Mouse (Mus musculus) midbrain, embryonic 10.5 days (tissue): ENCODE results near the gene Lnx1. TPM values are rescaled to one million over a fixed set of nuclear protein-coding genes. Genes with fewer than 3 reads are reported as not detected.
A peak's percentile ranks its signal among the peaks of the same experiment; 100 is the strongest.

Experiments
- DNase-seq: peaks from one replicate; pipeline ENCODE4 v3.0.0-alpha.2; 2017; ENCODE audit warnings: low spot score
- H3K27ac ChIP-seq: fragments of 300-500 bp; sonication (generic); replicated peaks from 2 replicates; pipeline ENCODE4 v1.5.1; 2016; ENCODE audit warnings: mild to moderate bottlenecking
- H3K27me3 ChIP-seq: fragments of 300-500 bp; sonication (generic); 2 replicates; pipeline ENCODE4 v1.6.1; 2016; ENCODE audit warnings: low read depth, mild to moderate bottlenecking; ENCODE audit not compliant: poor library complexity, severe bottlenecking
- H3K36me3 ChIP-seq: fragments of 300-500 bp; sonication (generic); 2 replicates; pipeline ENCODE4 v1.6.1; 2016; ENCODE audit warnings: mild to moderate bottlenecking, moderate library complexity
- H3K4me1 ChIP-seq: fragments of 300-500 bp; sonication (generic); 2 replicates; pipeline ENCODE4 v1.6.1; 2016
- H3K4me3 ChIP-seq: fragments of 300-500 bp; sonication (generic); 2 replicates; pipeline ENCODE4 v1.5.1; 2016; ENCODE audit warnings: mild to moderate bottlenecking, moderate library complexity
- H3K9me3 ChIP-seq: fragments of 300-500 bp; sonication (generic); replicated peaks from 2 replicates; pipeline ENCODE4 v1.6.1; 2016; ENCODE audit warnings: mild to moderate bottlenecking
- WGBS: fragments of 180-500 bp; shearing (Covaris S2); methylation state at CpG from one replicate; pipeline ENCODE4 v1.1.7; 2016; 5-methylcytosine and 5-hydroxymethylcytosine counted together
- polyA plus RNA-seq: library from polyadenylated mRNA; unstranded; fragments of >200 nt; fragmentation: Nextera tagmentation; extraction: Ambion mirVana; gene quantifications from 2 replicates; pipeline ENCODE4 v1.2.1, GENCODE M21; 2016

The Lnx1 gene
- 0.46 and 0.58 TPM in 2 replicates for polyA plus RNA-seq

DNA sequence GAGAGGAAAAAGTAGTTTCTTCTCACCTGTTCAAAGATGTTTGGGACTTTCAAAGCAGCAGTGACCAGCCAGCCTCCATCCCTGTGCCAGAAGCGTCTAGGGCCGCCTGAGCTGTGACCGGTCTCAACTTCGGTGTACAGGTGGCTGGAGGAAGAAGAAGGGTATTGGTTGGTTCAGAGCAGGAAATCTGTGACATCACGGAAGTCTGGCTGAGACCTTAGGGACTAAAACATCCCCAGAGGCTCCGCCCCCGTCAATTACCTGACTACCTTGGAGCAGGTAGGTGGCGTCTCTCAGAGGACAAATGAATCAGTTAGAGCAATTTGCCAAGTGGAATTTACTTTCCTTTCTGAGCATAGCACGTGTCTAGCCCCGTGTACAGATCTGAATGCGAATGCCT lies at the start of gene Lnx1:
TSS of gene Lnx1 (minus strand) at position 147 of the 400 bp plus-strand sequence.
- Histone ChIP-seq H3K27me3 (peaks cover 33% of the 10 kb centered on the region), H3K27ac (no peak within 1 kb of the TSS), H3K9me3 (no peaks in the 10 kb centered on the region), H3K36me3 (no peaks in the 10 kb centered on the region), H3K4me1 (peaks cover 20% of the 10 kb centered on the region), H3K4me3 (peak within 1 kb of the TSS; percentile 57)
- DNase-seq: no peak
- 53% methylated on average over 11 of the region's 11 CpGs for WGBS

DNA sequence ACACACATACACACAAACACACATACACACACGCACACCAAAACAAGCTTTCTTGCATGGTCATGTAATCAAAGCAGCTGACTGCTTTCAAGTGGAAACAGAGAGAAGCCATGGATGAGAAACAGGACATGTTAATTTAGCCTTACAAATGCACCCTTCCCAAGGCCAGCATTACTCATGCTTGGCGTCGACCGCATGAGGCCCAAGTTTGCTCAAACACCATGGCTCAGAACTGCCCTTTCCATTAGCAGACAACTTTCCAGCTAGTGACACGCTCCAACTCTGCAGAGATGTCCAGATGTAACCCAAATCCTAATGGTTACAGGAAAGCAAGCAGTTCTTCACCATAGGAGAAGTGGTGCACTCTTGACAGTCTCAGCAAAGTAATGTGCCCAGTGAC lies 47.8 kb upstream of the Lnx1 start:
- H3K4me3 ChIP-seq: no peak overlapping the region
- 89% methylated on average over 5 of the region's 5 CpGs for WGBS

DNA sequence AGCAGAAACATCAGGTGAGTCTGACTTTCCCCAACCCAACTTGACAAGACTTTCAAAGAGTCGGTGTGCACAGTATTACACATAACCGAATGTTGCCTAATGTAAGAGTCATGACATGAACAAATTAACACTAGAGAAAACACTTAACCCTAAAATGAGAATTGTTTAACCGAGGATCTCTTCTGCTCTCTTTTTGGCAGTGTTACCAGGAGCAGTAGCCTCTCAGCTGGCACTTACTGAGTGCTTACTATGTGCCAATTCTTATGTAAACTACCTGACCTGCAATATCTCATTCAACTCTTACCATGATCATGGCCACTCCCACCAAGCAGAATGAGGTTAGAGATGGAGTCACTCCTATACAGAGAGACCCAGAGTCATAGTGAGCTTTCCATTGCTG lies 44.8 kb upstream of the Lnx1 start:
- Histone ChIP-seq H3K4me1 (no peaks in the 10 kb centered on the region), H3K36me3 (no peaks in the 10 kb centered on the region), H3K27me3 (no peaks in the 10 kb centered on the region), H3K27ac (no peak overlapping the region), H3K4me3 (no peak overlapping the region), H3K9me3 (no peaks in the 10 kb centered on the region)
- DNase-seq: no peak
- 93% methylated on average over 3 of the region's 3 CpGs for WGBS

More for the DNA sequence above, 47.8 kb upstream of the Lnx1 start:
- Histone ChIP-seq H3K27ac (no peak overlapping the region), H3K36me3 (no peaks in the 10 kb centered on the region), H3K27me3 (no peaks in the 10 kb centered on the region), H3K9me3 (no peaks in the 10 kb centered on the region), H3K4me1 (no peaks in the 10 kb centered on the region)
- no peak for DNase-seq

DNA sequence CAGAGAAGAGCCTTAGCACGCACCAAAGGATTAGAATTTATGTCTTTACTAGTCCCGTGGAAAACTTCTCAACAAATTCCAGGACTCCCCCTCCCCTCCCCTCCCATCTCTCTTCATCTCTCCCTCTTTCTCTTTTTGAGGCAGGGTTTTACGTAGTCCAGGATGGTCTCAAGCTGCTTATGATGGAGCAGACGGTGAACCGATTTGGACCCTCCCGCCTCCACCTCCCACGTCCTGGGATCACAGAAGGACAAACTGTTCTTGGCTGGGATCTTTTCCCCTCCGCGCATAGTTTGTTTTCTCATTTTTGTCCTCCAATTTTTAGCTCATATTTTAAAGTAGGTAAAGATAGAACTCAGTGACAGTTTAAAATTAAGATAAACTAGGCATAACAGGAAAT lies 38.2 kb upstream of the Lnx1 start:
- 94% methylated on average over 9 of the region's 9 CpGs for WGBS
- no peaks in the 10 kb centered on the region for H3K9me3 ChIP-seq
- no peak for DNase-seq
- no peaks in the 10 kb centered on the region for H3K36me3 ChIP-seq
- H3K27me3 ChIP-seq: no peaks in the 10 kb centered on the region
- no peak overlapping the region for H3K4me3 ChIP-seq
- H3K4me1 ChIP-seq: peaks cover 8% of the 10 kb centered on the region; the same call in 1 of the 2 replicates
- no peak overlapping the region for H3K27ac ChIP-seq

DNA sequence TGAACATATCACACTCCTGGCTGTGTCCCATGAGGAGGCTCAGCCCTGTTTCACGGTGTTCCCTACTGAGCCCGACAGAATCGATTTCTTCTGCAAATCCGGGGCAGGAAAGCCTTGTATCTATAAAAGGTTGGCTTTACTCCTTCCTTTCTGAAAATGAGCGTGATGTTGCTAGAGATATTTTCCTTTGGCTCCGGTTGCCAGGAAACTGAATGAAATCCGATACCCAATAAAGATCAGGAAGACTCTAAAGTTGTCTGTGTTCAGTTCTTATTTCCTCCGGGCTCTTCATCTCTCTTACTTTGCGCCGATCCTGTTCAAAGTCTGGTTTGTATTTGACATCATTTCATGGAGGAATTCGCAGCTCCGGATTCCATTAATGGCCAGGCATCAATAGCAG lies 36.7 kb upstream of the Lnx1 start:
- Histone ChIP-seq H3K27ac (no peak overlapping the region), H3K4me1 (peaks cover 8% of the 10 kb centered on the region; the same call in 1 of the 2 replicates), H3K4me3 (no peak overlapping the region), H3K36me3 (no peaks in the 10 kb centered on the region), H3K27me3 (no peaks in the 10 kb centered on the region), H3K9me3 (no peaks in the 10 kb centered on the region)
- DNase-seq: no peak
- WGBS: 82% methylated on average over 12 of the region's 12 CpGs

DNA sequence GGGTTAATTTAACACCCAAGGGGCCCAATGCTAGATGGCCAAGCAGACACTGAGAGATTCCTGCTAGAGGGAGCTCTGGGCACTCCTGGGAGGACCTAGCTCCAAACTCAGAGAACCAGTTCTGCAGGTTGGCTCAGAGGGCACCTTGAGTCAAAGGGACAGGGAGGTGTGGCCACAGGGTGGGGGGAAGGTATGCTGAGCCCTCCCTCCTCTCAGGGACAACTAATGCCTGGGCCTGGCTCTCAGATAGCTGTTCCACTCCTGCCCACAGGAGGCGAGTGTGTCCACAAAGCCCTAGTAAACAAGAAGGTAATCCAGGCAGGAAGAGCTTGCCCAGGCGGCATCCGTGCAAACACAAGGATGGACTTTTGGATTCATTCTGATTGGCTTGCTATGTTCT lies 35.6 kb upstream of the Lnx1 start:
- 65% methylated on average over 3 of the region's 3 CpGs for WGBS
- H3K27ac ChIP-seq: no peak overlapping the region

DNA sequence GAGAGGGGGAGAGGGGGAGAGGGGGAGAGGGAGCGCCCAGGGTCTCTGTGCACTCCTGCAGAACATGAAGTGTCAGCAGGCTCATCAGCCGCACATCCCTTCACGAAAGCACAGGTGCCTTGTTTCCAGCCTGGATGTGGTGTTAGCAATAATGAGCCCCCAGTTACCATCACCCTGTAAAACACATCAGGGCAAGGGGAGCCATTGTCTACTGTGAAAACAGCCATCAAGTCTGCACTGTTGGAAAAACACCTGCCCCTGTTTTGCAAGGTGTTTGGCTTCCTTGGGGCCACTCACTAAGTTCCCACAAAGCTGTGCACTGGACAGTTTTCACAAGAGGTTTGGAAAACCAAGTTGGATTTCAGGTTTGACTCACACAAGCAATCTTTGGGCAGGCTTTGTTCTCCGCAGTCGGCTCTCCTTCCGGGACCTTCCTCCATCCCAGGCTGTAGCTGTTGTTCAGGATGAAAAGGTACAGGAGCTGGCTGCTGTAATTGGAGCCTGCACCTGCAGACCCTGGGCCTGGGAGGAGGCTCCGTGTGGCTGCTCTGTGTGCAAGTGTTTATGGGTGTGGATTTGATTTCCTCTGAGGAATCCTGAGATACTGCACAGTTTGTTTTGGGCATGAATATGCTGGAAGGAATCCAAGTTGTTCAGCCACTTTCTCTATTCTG lies 31.3 kb upstream of the Lnx1 start:
- H3K27ac ChIP-seq: no peak overlapping the region
- peaks cover 4% of the 10 kb centered on the region for H3K27me3 ChIP-seq
- peaks cover 5% of the 10 kb centered on the region; the same call in 1 of the 2 replicates for H3K4me1 ChIP-seq
- H3K4me3 ChIP-seq: no peak overlapping the region
- no peak for DNase-seq
- no peaks in the 10 kb centered on the region for H3K36me3 ChIP-seq
- H3K9me3 ChIP-seq: no peaks in the 10 kb centered on the region
- WGBS: 60% methylated on average over 7 of the region's 7 CpGs

More for the DNA sequence above, 35.6 kb upstream of the Lnx1 start:
- Histone ChIP-seq H3K27me3 (peaks cover 4% of the 10 kb centered on the region), H3K36me3 (no peaks in the 10 kb centered on the region), H3K9me3 (no peaks in the 10 kb centered on the region), H3K4me1 (peaks cover 12% of the 10 kb centered on the region; the same call in 1 of the 2 replicates), H3K4me3 (no peak overlapping the region)
- DNase-seq: no peak

DNA sequence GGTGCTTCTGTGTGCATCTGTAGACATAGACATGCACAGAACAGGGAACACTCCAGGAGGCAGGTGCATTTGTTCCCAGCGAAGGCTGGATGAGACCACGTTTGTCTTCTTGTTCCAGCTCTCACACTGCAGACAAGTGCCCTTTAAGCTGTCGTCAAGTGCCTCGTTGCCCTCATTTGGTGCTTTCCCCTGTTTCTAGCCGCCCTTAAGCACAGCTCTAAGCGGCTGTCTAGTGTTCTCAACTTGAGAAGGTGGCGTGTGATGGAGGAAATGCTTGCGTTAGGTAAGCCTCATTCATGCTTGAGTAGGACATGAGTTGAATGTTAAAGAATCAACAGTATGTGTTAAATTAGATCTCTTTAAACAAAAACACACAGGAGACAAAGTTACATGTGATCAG lies 29.9 kb upstream of the Lnx1 start:
- no peak for DNase-seq
- 82% methylated on average over 8 of the region's 8 CpGs for WGBS
- Histone ChIP-seq H3K4me1 (peaks cover 12% of the 10 kb centered on the region), H3K9me3 (no peaks in the 10 kb centered on the region), H3K27ac (no peak overlapping the region), H3K4me3 (no peak overlapping the region), H3K27me3 (peaks cover 4% of the 10 kb centered on the region), H3K36me3 (no peaks in the 10 kb centered on the region)

DNA sequence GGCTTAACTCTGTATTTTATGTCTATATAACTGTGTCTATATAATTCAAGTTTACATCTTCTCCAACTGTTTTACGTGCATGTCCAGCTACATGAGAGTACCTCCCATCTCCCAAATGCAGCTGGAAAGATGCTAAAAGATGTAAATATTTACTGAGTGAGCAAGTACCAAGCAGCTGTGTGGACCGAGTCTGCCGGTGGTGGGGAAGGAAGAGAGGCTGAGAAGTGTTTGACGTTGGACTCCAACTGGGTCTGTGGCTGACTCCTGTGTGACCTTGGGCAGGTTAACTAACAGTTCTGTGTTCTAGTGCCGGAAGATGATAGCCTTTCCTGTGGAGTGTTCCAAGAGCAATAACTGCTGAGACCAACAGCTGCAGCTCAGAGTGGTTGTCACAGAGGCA lies 27.9 kb upstream of the Lnx1 start:
- Histone ChIP-seq H3K9me3 (no peaks in the 10 kb centered on the region), H3K27ac (no peak overlapping the region), H3K4me1 (peaks cover 32% of the 10 kb centered on the region), H3K27me3 (peaks cover 4% of the 10 kb centered on the region), H3K4me3 (no peak overlapping the region), H3K36me3 (no peaks in the 10 kb centered on the region)
- 90% methylated on average over 5 of the region's 5 CpGs for WGBS
- DNase-seq: no peak

DNA sequence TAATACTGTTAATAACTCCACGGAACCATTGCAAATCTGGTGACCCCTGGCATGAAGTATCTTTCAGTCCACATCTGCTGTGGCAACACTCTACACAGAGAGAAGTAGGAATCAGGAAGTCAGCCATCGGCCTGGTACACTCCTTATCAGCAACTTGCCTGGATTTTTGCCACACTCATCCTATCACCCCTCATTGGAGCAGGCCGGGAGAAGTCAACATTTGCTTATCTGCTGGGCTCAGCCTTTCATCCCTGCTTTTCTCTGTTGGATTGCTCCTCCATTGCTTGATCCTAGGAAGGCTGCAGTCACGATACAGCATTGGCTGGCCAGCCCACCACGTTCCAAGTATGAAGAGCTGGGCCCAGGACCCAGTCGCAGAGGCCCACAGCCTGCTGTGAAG lies 26.9 kb upstream of the Lnx1 start:
- no peak for DNase-seq
- no peak overlapping the region for H3K4me3 ChIP-seq
- H3K9me3 ChIP-seq: 0 out of 2 replicates have a peak, but pooled peaks cover 3% of the 10 kb centered on the region
- no peak overlapping the region for H3K27ac ChIP-seq
- H3K36me3 ChIP-seq: no peaks in the 10 kb centered on the region
- H3K27me3 ChIP-seq: peaks cover 4% of the 10 kb centered on the region
- H3K4me1 ChIP-seq: peaks cover 34% of the 10 kb centered on the region
- 85% methylated on average over 6 of the region's 6 CpGs for WGBS

DNA sequence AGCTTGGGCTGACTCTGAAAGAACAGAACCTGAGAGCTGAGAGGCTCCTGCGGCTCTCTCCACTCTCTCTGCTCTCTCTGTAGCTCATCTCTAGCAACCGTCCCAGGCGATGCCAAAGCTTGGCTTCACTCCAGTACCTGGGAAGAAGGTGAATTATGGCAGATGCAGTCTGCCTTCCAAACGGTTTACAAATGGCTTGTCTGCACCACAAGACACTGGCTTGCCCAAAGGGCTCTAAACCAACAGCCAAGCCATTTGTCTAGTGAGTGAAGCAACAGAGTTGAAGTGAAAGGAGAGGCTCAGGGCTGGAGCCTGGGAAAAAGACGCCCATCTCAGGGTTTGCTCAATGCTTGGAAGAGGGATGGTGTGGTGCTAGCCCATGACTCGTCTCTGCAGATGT lies 25.5 kb upstream of the Lnx1 start:
- Histone ChIP-seq H3K9me3 (0 out of 2 replicates have a peak, but pooled peaks cover 4% of the 10 kb centered on the region), H3K4me3 (no peak overlapping the region), H3K36me3 (no peaks in the 10 kb centered on the region), H3K27ac (0 out of 2 replicates have a peak overlapping the region, but pooled peaks have one; percentile 38), H3K27me3 (no peaks in the 10 kb centered on the region), H3K4me1 (peaks cover 30% of the 10 kb centered on the region)
- no peak for DNase-seq
- 80% methylated on average over 6 of the region's 6 CpGs for WGBS

DNA sequence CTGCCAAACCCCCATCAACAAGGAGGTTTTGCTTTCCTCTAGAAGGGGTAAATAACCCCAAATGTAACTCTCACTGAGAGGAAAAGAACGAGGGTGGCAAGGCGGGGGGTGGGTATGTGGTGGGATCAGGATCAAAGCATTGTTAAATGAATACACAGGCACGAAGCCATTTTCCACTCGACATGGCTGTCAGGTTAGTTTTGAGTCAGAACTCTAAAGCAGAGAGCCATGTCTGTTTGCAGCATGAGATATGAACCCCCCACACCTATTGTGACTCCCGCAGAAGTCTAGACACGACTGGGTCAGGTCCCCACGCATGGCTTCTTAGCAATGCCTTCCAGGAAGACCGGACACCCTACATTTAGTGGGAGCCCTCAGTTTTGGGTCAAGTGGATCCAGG lies 24.6 kb upstream of the Lnx1 start:
- 68% methylated on average over 8 of the region's 8 CpGs for WGBS
- DNase-seq: peak; percentile 22
- Histone ChIP-seq H3K4me1 (peaks cover 30% of the 10 kb centered on the region), H3K9me3 (0 out of 2 replicates have a peak, but pooled peaks cover 4% of the 10 kb centered on the region), H3K36me3 (no peaks in the 10 kb centered on the region), H3K27me3 (no peaks in the 10 kb centered on the region), H3K27ac (no peak overlapping the region), H3K4me3 (no peak overlapping the region)

DNA sequence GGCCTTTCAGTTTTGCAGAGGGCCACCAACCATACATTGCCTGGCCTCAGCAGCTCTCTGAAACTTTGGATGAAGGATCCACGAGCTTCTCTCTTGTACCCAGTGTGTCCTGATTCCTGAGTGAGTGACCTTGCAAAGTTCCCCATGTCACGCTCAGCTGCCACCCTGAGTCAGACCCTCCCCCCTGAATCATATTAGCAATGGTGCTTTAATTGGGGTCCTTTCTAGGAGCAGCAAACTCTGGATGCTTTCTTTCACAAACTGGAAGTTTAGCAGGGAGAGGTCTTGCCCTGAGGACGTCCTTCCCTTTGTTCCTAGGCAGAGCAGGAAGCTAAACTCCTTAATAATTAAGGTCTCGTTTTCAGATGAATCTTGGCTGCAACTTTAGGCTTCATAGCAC lies 22.8 kb upstream of the Lnx1 start:
- Histone ChIP-seq H3K27ac (no peak overlapping the region), H3K9me3 (0 out of 2 replicates have a peak, but pooled peaks cover 4% of the 10 kb centered on the region), H3K4me3 (no peak overlapping the region), H3K36me3 (no peaks in the 10 kb centered on the region), H3K27me3 (no peaks in the 10 kb centered on the region), H3K4me1 (peaks cover 30% of the 10 kb centered on the region)
- DNase-seq: no peak
- WGBS: 57% methylated on average over 4 of the region's 4 CpGs
